Mouse (Mus musculus) stomach, embryonic 14.5 days (tissue): ENCODE data around the gene Csnk2b. TPM values are rescaled to one million over a fixed set of nuclear protein-coding genes. Genes with fewer than 3 reads are reported as not detected.

Source experiments
- ATAC-seq: fragments of 200-750 bp; cut with Nextera tagmentation; 2 replicates; pipeline ENCODE4 v1.8.0; 2017; ENCODE audit warnings: low read depth, moderate TSS enrichment; ENCODE audit not compliant: insufficient number of reproducible peaks, insufficient read depth, low FRiP score
- H3K27ac ChIP-seq: fragments of 300-500 bp; sonication (generic); 2 replicates; pipeline ENCODE4 v1.5.1; 2014; ENCODE audit warnings: mild to moderate bottlenecking, low read length, moderate library complexity, mixed read lengths
- H3K27me3 ChIP-seq: fragments of 300-500 bp; sonication (generic); 2 replicates; pipeline ENCODE4 v1.6.1; 2014; ENCODE audit warnings: low read length, control low read depth, mixed read lengths; ENCODE audit not compliant: control insufficient read depth, insufficient read depth
- H3K36me3 ChIP-seq: fragments of 300-500 bp; sonication (generic); 2 replicates; pipeline ENCODE4 v1.6.1; 2014; ENCODE audit warnings: mild to moderate bottlenecking, control low read depth, low read length, moderate library complexity, mixed read lengths; ENCODE audit not compliant: control insufficient read depth, insufficient read depth
- H3K4me1 ChIP-seq: fragments of 300-500 bp; sonication (generic); 2 replicates; pipeline ENCODE4 v1.6.1; 2014; ENCODE audit warnings: low read length, control low read depth, mixed read lengths; ENCODE audit not compliant: control insufficient read depth, insufficient read depth
- H3K4me2 ChIP-seq: fragments of 300-500 bp; sonication (generic); replicated peaks from 2 replicates; pipeline ENCODE4 v1.6.1; 2014; ENCODE audit warnings: low read depth, low read length, control low read depth
- H3K4me3 ChIP-seq: fragments of 300-500 bp; sonication (generic); 2 replicates; pipeline ENCODE4 v1.5.1; 2014; ENCODE audit warnings: low read depth, low read length, control low read depth
- H3K9ac ChIP-seq: fragments of 300-500 bp; sonication (generic); replicated peaks from 2 replicates; pipeline ENCODE4 v1.6.1; 2014; ENCODE audit warnings: low read depth, mild to moderate bottlenecking, control low read depth, low read length, moderate library complexity, mixed read lengths
- H3K9me3 ChIP-seq: fragments of 300-500 bp; sonication (generic); 2 replicates; pipeline ENCODE4 v1.6.1; 2016; ENCODE audit warnings: low read depth, low read length, control low read depth; ENCODE audit not compliant: control insufficient read depth
- WGBS: fragments of 180-500 bp; shearing (Covaris S2); extraction: QIAGEN DNeasy Blood & Tissue Kit; methylation state at CpG from one replicate; pipeline ENCODE4 v1.1.7; 2014; 5-methylcytosine and 5-hydroxymethylcytosine counted together
- polyA plus RNA-seq: library from polyadenylated mRNA; unstranded; fragments of >200 nt; fragmentation: Nextera tagmentation; extraction: Ambion mirVana; gene quantifications from 2 replicates; pipeline ENCODE4 v1.2.1, GENCODE M21; 2014

Gene Csnk2b
- polyA plus RNA-seq, 1 experiment from 2014 or later = 269 TPM

DNA sequence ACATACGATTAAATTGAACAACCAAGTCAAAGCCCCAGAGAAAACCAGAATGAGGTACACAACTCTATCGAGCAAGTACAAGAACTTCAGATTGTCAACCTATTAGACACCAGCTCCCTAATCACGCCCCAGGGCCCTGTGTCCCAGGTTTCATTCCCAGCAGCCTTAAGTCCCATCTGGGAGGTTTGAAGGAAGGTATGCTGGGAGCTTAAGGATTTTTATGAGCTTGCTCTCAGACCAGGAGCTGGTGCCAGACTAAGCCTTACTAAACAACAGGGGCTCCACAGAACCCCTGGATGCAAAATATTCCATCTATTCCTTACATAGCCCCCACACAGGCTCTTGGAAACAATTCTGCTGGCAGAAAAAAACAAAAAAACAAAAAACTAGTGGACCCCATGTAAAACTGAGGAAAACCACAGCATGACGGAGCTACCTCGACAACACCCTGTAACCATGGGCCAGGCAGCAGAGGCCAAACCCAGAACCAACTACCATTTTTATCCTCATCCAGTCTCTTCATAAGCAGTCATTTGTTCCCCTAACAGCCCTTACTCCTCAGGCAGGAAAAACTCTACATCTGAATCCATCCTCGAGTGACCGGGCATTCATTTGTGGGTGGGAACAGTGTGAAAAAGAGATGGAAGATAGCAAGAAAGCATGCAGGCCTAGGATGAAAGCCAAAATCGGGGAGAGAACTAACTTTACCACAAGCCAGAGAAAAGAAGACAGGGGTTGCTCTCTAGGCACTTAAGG lies 41.7 kb upstream of the Csnk2b start:
- H3K27ac ChIP-seq = peak overlapping the region; percentile 95
- H3K27me3 ChIP-seq = no peaks in the 10 kb centered on the region
- peak overlapping the region; percentile 59 for H3K4me2 ChIP-seq
- H3K4me1 ChIP-seq = peaks cover 18% of the 10 kb centered on the region
- H3K9me3 ChIP-seq = no peaks in the 10 kb centered on the region
- no peak for ATAC-seq
- peak overlapping the region; percentile 99 for H3K4me3 ChIP-seq
- WGBS = 10% methylated on average over 8 of the region's 8 CpGs
- H3K9ac ChIP-seq = peak overlapping the region; percentile 100
- H3K36me3 ChIP-seq = peaks cover 39% of the 10 kb centered on the region

DNA sequence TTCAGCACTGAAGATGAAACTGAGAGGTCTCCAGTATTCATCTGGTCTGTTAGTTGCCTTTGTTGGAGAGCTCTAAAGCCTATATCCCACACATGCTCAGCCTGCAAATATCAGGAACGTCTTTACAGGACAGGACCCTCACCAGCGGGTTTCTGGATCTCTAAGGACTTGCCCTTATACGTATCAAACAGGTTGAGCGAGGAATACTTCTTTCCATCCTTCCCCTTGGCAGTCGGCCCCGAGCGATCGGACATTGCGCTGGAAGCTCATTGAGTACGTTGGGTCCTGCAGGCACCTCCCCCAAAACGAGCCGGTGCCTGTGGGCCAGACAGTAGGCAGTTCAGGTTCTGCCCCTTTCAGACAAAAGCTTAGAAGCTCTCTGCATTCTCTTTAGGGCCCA lies 40.9 kb upstream of the Csnk2b start:
- no peaks in the 10 kb centered on the region for H3K9me3 ChIP-seq
- no peak for ATAC-seq
- H3K9ac ChIP-seq = peak overlapping the region; percentile 100
- H3K36me3 ChIP-seq = peaks cover 46% of the 10 kb centered on the region
- peak overlapping the region; percentile 59 for H3K4me2 ChIP-seq
- no peak overlapping the region for H3K27ac ChIP-seq
- peaks cover 18% of the 10 kb centered on the region for H3K4me1 ChIP-seq
- peak overlapping the region; percentile 99 for H3K4me3 ChIP-seq
- H3K27me3 ChIP-seq = no peaks in the 10 kb centered on the region
- 36% methylated on average over 12 of the region's 12 CpGs for WGBS

- 71% methylated on average over 14 of the region's 14 CpGs for WGBS
- no peaks in the 10 kb centered on the region for H3K27me3 ChIP-seq
- no peak overlapping the region for H3K27ac ChIP-seq
- H3K9me3 ChIP-seq = no peaks in the 10 kb centered on the region
- H3K4me2 ChIP-seq = peak overlapping the region; percentile 59
- ATAC-seq = no peak
- H3K4me3 ChIP-seq = peak overlapping the region; percentile 99; the same call in 1 of the 2 replicates
- peaks cover 52% of the 10 kb centered on the region for H3K36me3 ChIP-seq
- peaks cover 18% of the 10 kb centered on the region for H3K4me1 ChIP-seq
- no peak overlapping the region for H3K9ac ChIP-seq
These were observed 40.3 kb upstream of the Csnk2b start for GRCm38 (mm10) chr17:35162121-35162520.

- H3K4me1 ChIP-seq = peaks cover 16% of the 10 kb centered on the region
- H3K36me3 ChIP-seq = peaks cover 60% of the 10 kb centered on the region
- H3K4me2 ChIP-seq = no peak overlapping the region
- WGBS = 81% methylated on average over 11 of the region's 11 CpGs
- H3K27ac ChIP-seq = no peak overlapping the region
- ATAC-seq = no peak
- H3K27me3 ChIP-seq = no peaks in the 10 kb centered on the region
- H3K9ac ChIP-seq = no peak overlapping the region
- no peak overlapping the region for H3K4me3 ChIP-seq
- H3K9me3 ChIP-seq = no peaks in the 10 kb centered on the region
These were observed 39.6 kb upstream of the Csnk2b start for GRCm38 (mm10) chr17:35161421-35161820.

DNA sequence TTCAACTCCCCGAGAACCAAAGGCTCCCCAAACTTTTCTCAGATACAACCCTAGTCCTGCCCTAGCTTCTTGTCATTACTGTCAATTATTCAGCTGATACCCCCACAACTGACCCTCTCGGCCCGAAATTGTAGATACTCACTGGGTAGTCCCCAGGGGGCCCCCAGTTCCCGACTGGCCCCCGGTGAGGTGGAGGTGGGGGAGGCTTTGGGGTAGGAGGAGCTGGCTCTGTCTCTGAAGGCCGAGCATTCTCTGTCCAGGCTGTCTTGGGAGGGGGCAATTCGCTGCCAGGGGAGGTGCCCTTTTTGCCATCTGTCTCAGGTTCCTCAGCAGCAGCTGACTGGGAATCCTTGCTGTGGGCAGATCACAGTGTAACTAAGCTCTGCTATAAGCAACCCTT lies 37.8 kb upstream of the Csnk2b start:
- Histone ChIP-seq H3K27me3 (no peaks in the 10 kb centered on the region), H3K9ac (no peak overlapping the region), H3K36me3 (peaks cover 77% of the 10 kb centered on the region), H3K4me1 (peaks cover 12% of the 10 kb centered on the region), H3K9me3 (no peaks in the 10 kb centered on the region), H3K4me2 (no peak overlapping the region), H3K27ac (no peak overlapping the region), H3K4me3 (no peak overlapping the region)
- ATAC-seq = no peak
- 87% methylated on average over 7 of the region's 7 CpGs for WGBS

- H3K27me3 ChIP-seq = no peaks in the 10 kb centered on the region
- H3K4me2 ChIP-seq = no peak overlapping the region
- no peak overlapping the region for H3K4me3 ChIP-seq
- peaks cover 12% of the 10 kb centered on the region for H3K4me1 ChIP-seq
- WGBS = 90% methylated on average over 16 of the region's 16 CpGs
- ATAC-seq = no peak
- no peak overlapping the region for H3K9ac ChIP-seq
- H3K27ac ChIP-seq = no peak overlapping the region
- peaks cover 83% of the 10 kb centered on the region for H3K36me3 ChIP-seq
- no peaks in the 10 kb centered on the region for H3K9me3 ChIP-seq
These were observed 37.2 kb upstream of the Csnk2b start for GRCm38 (mm10) chr17:35158850-35159593.

DNA sequence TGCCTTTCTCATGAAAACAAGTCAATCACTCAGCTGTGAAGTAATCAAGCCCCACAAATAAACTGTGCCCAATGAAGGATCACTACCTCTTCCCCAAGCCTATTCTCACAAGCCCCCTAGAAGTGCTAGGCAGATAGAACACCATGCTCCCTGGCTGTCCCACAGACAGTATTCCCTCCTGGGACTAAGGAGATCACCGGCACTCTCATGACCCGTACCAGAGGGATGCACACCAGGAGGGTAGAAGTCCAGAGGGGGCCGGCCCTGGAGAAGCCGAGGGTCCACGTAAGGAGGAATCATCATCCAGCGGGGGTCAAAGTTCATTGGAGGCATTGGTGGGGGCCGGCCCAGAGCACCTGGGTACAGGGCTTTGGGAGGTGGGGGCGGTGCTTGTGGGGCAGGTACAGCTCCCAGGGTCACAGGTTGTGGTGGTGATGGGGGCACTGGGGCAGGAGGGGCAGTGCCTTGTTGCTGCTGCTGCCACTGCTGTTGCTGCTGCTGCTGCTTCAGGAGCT lies 35.9 kb upstream of the Csnk2b start:
- no peak overlapping the region for H3K9ac ChIP-seq
- H3K9me3 ChIP-seq = no peaks in the 10 kb centered on the region
- no peak overlapping the region for H3K4me3 ChIP-seq
- no peak for ATAC-seq
- H3K36me3 ChIP-seq = peaks cover 97% of the 10 kb centered on the region
- H3K4me2 ChIP-seq = no peak overlapping the region
- peaks cover 9% of the 10 kb centered on the region for H3K4me1 ChIP-seq
- WGBS = 87% methylated on average over 8 of the region's 8 CpGs
- H3K27me3 ChIP-seq = no peaks in the 10 kb centered on the region
- H3K27ac ChIP-seq = no peak overlapping the region

GRCm38 (mm10) chr17:35157254-35157653 lies 35.4 kb upstream of the Csnk2b start:
- Histone ChIP-seq H3K4me3 (no peak overlapping the region), H3K4me1 (peaks cover 4% of the 10 kb centered on the region; the same call in 1 of the 2 replicates), H3K27me3 (no peaks in the 10 kb centered on the region), H3K9me3 (no peaks in the 10 kb centered on the region), H3K4me2 (no peak overlapping the region), H3K27ac (no peak overlapping the region), H3K9ac (no peak overlapping the region), H3K36me3 (peaks cover 100% of the 10 kb centered on the region)
- WGBS = 89% methylated on average over 8 of the region's 8 CpGs
- no peak for ATAC-seq
